Mouse (Mus musculus) skeletal muscle tissue, adult 2 months (tissue): ENCODE measurements at regions not wholly inside any gene's neighbourhood (a gene's known extent, or its start where the extent isn't known, plus 50 kb on each side); places are given as distances from the start of the nearest gene placed in this dataset.

ENCODE experiments used
- DNase-seq: peaks from one replicate; pipeline ENCODE4 v3.0.0-alpha.2; 2012; ENCODE audit warnings: low read depth, low spot score

GRCm38 (mm10) chrX:133787112-133787511, 63.7 kb upstream of the Tnmd start:
- DNase-seq, result no peak

- peak; percentile 55 for DNase-seq
These were observed 65.2 kb upstream of the Pcdh19 start for GRCm38 (mm10) chrX:133754026-133754425.

- DNase-seq, result peak; percentile 20
These were observed 63.4 kb upstream of the Pcdh19 start for GRCm38 (mm10) chrX:133752232-133752631.

GRCm38 (mm10) chrX:133743446-133743845, 54.7 kb upstream of the Pcdh19 start:
- DNase-seq, result no peak

GRCm38 (mm10) chrX:133738980-133739632, 50.3 kb upstream of the Pcdh19 start:
- DNase-seq, result no peak
